Mouse (Mus musculus): ENCODE measurements around the gene Atp2c2. TPM values are rescaled to one million over a fixed set of nuclear protein-coding genes. Genes with fewer than 3 reads are reported as not detected.

Gene Atp2c2
- polyA plus RNA-seq, 1 experiment, result 0.28 TPM

DNA sequence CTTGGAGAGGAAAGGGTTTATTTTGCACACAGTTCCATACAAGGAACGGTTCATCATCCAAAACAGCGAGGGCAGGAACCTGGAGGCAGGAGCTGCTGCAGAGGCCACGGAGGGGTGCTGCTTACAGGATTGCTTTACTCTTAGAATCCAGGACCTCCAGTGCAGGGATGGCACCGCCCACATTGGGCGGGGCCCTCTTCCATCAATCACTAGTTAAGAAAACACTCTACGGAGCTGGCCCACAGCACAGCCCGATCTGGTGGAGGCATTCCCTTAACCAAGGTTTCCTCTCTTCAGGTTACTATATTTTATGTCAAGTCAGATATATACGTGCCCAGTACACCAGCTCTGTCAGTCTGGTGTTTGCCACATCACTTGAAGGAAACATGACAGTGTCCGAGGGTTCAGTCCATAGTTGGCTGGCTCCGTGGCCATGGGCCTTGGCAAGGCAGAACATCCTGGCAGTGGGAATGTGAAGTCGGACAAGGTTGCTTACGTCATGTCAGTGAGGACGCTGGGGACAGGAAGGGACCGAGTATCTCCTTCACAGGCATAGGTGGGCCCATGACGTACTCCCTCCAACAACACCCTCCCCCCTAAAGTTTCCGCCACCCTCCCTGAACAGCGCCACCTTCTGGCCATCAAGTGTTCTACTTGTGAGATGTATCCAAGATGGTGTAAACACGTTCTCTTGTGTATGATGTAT, 21.5 kb upstream of the Atp2c2 start:
- peaks cover 3% of the 10 kb centered on the region; the same call in 1 of the 2 replicates for H3K4me1 ChIP-seq (ENCODE audit: control insufficient read depth, insufficient read depth, low read length)
- H3K4me3 ChIP-seq (replicated peaks; ENCODE audit: insufficient read depth, low read depth, low read length), result no peak overlapping the region
- TF ChIP-seq POLR2A (IDR thresholded peaks at IDR 0.05; ENCODE audit: borderline replicate concordance, insufficient read depth, low read length), result no peak
- TF ChIP-seq CTCF (IDR thresholded peaks at IDR 0.05; ENCODE audit: borderline replicate concordance, insufficient read depth, low read depth, low read length), result peak; percentile 49; the same call in 1 of the 2 replicates
- no peak overlapping the region for H3K27ac ChIP-seq (ENCODE audit: insufficient read depth, low read length)
- 9% methylated on average over 18 of the region's 18 CpGs for WGBS
- DNase-seq, result no peak
- no peaks in the 10 kb centered on the region for H3K27me3 ChIP-seq (ENCODE audit: control insufficient read depth, insufficient read depth, low read length)

DNA sequence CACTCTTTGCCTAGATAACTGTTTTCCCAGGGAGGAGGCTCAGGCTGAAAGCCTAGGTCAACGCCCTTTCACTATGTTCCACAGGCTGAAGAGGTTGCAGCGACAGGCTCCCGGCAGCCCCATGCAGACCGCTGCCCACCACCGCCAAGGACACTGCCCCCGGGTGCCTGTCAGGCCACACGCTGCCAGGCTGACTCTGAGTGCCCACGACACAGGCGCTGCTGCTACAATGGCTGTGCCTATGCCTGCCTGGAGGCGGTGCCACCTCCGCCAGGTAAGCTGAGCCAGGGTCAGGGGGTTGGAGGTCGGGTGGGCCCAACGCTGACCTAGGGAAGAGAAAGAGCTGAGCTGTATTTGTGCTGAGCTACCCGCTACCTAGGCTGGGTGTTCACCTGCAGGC, 20.6 kb upstream of the Atp2c2 start:
- Histone ChIP-seq H3K27me3 (ENCODE audit: control insufficient read depth, insufficient read depth, low read length) (no peaks in the 10 kb centered on the region), H3K27ac (ENCODE audit: insufficient read depth, low read length) (no peak overlapping the region), H3K4me3 (replicated peaks; ENCODE audit: insufficient read depth, low read depth, low read length) (no peak overlapping the region), H3K4me1 (ENCODE audit: control insufficient read depth, insufficient read depth, low read length) (peaks cover 3% of the 10 kb centered on the region; the same call in 1 of the 2 replicates)
- TF ChIP-seq POLR2A (IDR thresholded peaks at IDR 0.05; ENCODE audit: borderline replicate concordance, insufficient read depth, low read length) (no peak), CTCF (IDR thresholded peaks at IDR 0.05; ENCODE audit: borderline replicate concordance, insufficient read depth, low read depth, low read length) (no peak)
- WGBS, result 57% methylated on average over 14 of the region's 14 CpGs
- no peak for DNase-seq

DNA sequence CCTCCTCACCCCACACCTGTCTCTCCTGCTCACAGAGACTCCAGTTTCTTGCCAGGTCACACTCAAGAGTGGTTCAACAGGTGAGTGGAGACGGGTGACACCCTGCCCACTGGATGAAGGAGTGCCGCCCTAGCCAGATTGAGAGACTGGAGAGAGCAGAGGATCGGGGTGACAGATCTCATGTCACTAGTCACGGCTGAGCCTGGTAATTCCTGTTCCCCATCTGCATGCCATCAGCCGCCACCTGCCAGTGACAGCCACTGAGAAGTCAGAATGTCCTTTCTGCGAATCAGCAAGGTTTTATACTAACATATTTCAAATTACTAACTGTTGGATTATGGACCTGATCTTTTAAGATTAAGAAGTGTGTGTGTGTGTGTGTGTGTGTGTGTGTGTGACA, 9.2 kb upstream of the Atp2c2 start:
- TF ChIP-seq POLR2A (IDR thresholded peaks at IDR 0.05; ENCODE audit: borderline replicate concordance, insufficient read depth, low read length) (no peak), CTCF (IDR thresholded peaks at IDR 0.05; ENCODE audit: borderline replicate concordance, insufficient read depth, low read depth, low read length) (no peak)
- Histone ChIP-seq H3K4me3 (replicated peaks; ENCODE audit: insufficient read depth, low read depth, low read length) (no peak overlapping the region), H3K27me3 (ENCODE audit: control insufficient read depth, insufficient read depth, low read length) (no peaks in the 10 kb centered on the region), H3K27ac (ENCODE audit: insufficient read depth, low read length) (no peak overlapping the region), H3K4me1 (ENCODE audit: control insufficient read depth, insufficient read depth, low read length) (no peaks in the 10 kb centered on the region)
- no peak for DNase-seq
- 69% methylated on average over 6 of the region's 6 CpGs for WGBS

DNA sequence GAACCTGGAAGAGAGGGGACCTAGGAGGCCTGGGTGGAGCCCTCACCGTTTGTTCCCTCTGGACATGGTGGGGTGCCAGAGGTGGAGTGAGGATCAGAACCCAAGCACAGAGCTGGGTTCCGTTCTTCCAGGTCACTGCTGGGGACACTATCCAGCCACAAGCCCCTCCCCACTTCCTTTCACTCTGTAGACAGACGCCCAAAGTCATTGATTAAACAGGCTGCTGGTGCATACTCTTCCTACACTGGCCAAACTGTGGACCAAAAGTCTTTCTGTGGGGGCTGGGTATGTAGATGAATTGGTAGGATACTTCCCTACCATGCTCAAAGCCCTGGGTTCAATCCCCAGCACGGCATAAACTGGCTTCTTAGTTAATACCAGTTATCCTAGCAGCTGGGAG, 7.8 kb upstream of the Atp2c2 start:
- Histone ChIP-seq H3K4me3 (replicated peaks; ENCODE audit: insufficient read depth, low read depth, low read length) (no peak overlapping the region), H3K4me1 (ENCODE audit: control insufficient read depth, insufficient read depth, low read length) (no peaks in the 10 kb centered on the region), H3K27ac (ENCODE audit: insufficient read depth, low read length) (no peak overlapping the region), H3K27me3 (ENCODE audit: control insufficient read depth, insufficient read depth, low read length) (no peaks in the 10 kb centered on the region)
- 87% methylated on average over 4 of the region's 4 CpGs for WGBS
- TF ChIP-seq CTCF (IDR thresholded peaks at IDR 0.05; ENCODE audit: borderline replicate concordance, insufficient read depth, low read depth, low read length), result no peak
- no peak for TF ChIP-seq POLR2A (IDR thresholded peaks at IDR 0.05; ENCODE audit: borderline replicate concordance, insufficient read depth, low read length)
- no peak for DNase-seq

DNA sequence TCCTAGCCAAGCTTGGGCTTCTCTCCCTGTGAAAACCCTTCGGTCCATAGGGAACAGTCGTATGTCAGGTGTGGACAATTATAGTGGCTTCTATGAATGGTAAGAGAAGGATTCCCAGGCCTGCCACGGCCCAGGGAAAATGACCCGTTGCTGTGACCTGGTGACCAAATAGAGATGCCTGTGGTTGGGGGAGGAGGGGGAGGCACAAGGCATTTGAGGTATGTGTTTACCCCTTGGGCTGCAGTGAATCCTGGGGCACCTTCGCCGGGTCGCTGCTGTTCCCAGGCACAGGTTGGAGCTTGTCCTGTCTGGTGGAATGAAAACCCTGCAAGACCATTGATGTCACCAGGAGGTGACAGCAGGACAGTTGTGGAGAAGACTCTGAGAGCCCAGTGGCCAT, 5.1 kb upstream of the Atp2c2 start:
- no peak for DNase-seq
- no peak for TF ChIP-seq CTCF (IDR thresholded peaks at IDR 0.05; ENCODE audit: borderline replicate concordance, insufficient read depth, low read depth, low read length)
- no peak for TF ChIP-seq POLR2A (IDR thresholded peaks at IDR 0.05; ENCODE audit: borderline replicate concordance, insufficient read depth, low read length)
- 79% methylated on average over 7 of the region's 7 CpGs for WGBS

DNA sequence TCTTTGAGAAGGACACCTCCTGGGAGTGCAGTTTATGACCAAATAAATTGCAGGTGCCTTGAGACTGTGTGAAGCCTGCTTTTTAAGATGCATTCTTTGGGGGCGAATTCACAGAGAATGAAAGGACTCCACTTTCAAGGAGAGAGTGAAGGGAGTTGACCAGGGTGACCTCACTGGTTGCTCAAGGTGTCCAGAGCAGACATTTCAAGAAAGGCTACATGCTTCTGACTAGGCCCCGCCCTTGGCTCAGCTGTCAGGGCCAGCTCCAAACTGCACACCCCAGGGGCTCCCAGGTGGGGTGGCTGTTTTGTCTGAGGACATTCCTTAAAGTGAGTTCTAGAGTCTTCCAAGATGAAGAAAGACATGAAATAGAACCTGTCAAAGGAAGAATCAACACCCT, 2.6 kb upstream of the Atp2c2 start:
- Histone ChIP-seq H3K27ac (ENCODE audit: insufficient read depth, low read length) (no peak overlapping the region), H3K27me3 (ENCODE audit: control insufficient read depth, insufficient read depth, low read length) (peaks cover 3% of the 10 kb centered on the region; the same call in 1 of the 2 replicates), H3K4me1 (ENCODE audit: control insufficient read depth, insufficient read depth, low read length) (no peaks in the 10 kb centered on the region), H3K4me3 (replicated peaks; ENCODE audit: insufficient read depth, low read depth, low read length) (no peak overlapping the region)
- TF ChIP-seq POLR2A (IDR thresholded peaks at IDR 0.05; ENCODE audit: borderline replicate concordance, insufficient read depth, low read length) (no peak), CTCF (IDR thresholded peaks at IDR 0.05; ENCODE audit: borderline replicate concordance, insufficient read depth, low read depth, low read length) (no peak)
- WGBS, result 95% methylated on average over 2 of the region's 2 CpGs
- no peak for DNase-seq

More for the DNA sequence above, 5.1 kb upstream of the Atp2c2 start:
- Histone ChIP-seq H3K4me1 (ENCODE audit: control insufficient read depth, insufficient read depth, low read length) (no peaks in the 10 kb centered on the region), H3K4me3 (replicated peaks; ENCODE audit: insufficient read depth, low read depth, low read length) (no peak overlapping the region), H3K27me3 (ENCODE audit: control insufficient read depth, insufficient read depth, low read length) (peaks cover 3% of the 10 kb centered on the region; the same call in 1 of the 2 replicates), H3K27ac (ENCODE audit: insufficient read depth, low read length) (no peak overlapping the region)

DNA sequence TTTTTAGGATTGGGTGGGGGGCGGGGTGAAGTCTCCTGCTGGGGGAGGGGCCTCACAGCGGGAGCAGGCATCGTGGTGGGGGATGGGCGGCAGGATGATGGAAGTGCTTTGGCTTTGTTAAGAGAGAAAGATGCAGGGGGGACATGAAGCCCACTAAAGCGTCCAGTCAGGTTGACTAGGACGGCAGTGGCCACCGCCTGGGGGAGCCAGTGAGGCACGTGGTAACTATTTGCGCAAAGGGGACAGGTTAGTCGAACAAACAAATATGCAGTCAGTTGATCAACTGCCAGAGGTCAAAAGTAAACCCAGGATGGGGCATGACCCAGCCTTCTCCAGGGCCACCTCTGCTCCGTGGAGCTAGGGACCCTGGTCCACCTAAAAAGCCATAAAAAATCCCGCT, 849 bp upstream of the Atp2c2 start:
- 1% methylated on average over 12 of the region's 12 CpGs for WGBS
- TF ChIP-seq POLR2A (IDR thresholded peaks at IDR 0.05; ENCODE audit: borderline replicate concordance, insufficient read depth, low read length), result no peak
- peak; percentile 64 for TF ChIP-seq CTCF (IDR thresholded peaks at IDR 0.05; ENCODE audit: borderline replicate concordance, insufficient read depth, low read depth, low read length)
- H3K27me3 ChIP-seq (ENCODE audit: control insufficient read depth, insufficient read depth, low read length), result peaks cover 3% of the 10 kb centered on the region; the same call in 1 of the 2 replicates

DNA sequence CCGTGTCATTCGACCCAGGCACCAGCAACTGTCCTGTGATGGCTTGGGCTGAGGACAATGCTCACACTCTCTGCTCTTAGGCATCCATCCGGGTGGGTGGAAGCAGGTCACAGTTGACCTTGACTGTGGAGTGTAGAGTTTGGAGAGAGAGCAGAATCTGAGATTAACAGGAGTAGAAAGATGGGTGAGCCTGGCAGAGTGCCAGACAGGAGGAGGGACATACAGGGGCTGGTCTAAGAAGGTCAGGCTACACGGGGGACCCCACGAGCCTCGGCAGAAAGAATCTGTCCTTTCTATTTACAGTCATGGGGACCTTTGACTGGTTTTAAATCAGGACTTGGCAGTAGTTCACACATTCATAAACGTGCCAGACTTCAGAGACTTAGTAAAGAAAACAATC, 3.2 kb downstream of the Atp2c2 start:
- H3K27ac ChIP-seq (ENCODE audit: insufficient read depth, low read length), result no peak overlapping the region
- H3K4me1 ChIP-seq (ENCODE audit: control insufficient read depth, insufficient read depth, low read length), result no peaks in the 10 kb centered on the region
- H3K4me3 ChIP-seq (replicated peaks; ENCODE audit: insufficient read depth, low read depth, low read length), result no peak overlapping the region
- WGBS, result 43% methylated on average over 7 of the region's 7 CpGs
- H3K27me3 ChIP-seq (ENCODE audit: control insufficient read depth, insufficient read depth, low read length), result peaks cover 3% of the 10 kb centered on the region; the same call in 1 of the 2 replicates
- TF ChIP-seq CTCF (IDR thresholded peaks at IDR 0.05; ENCODE audit: borderline replicate concordance, insufficient read depth, low read depth, low read length) (no peak), POLR2A (IDR thresholded peaks at IDR 0.05; ENCODE audit: borderline replicate concordance, insufficient read depth, low read length) (no peak)
- DNase-seq, result no peak

More for the DNA sequence above, 849 bp upstream of the Atp2c2 start:
- Histone ChIP-seq H3K27ac (ENCODE audit: insufficient read depth, low read length) (no peak overlapping the region), H3K4me3 (replicated peaks; ENCODE audit: insufficient read depth, low read depth, low read length) (no peak overlapping the region), H3K4me1 (ENCODE audit: control insufficient read depth, insufficient read depth, low read length) (no peaks in the 10 kb centered on the region)
- peak in 1 of 2 experiments; percentile 31 for DNase-seq
